Mouse (Mus musculus) heart, adult 2 months (tissue): ENCODE measurements at regions not wholly inside any gene's neighbourhood (a gene's known extent, or its start where the extent isn't known, plus 50 kb on each side); places are given as distances from the start of the nearest gene placed in this dataset.

Experiments used
- CTCF ChIP-seq: fragments of 200-600 bp; IDR thresholded peaks from 2 replicates; pipeline ENCODE4 v1.8.1; 2022; ENCODE audit warnings: antibody characterized with exemption, mild to moderate bottlenecking, moderate library complexity
- POLR2A ChIP-seq: fragments of 200-500 bp; IDR thresholded peaks from 2 replicates; pipeline ENCODE4 v1.6.1; 2011; ENCODE audit warnings: mild to moderate bottlenecking, low read depth, low read length, control low read depth; ENCODE audit not compliant: insufficient read depth

- TF ChIP-seq CTCF = no peak
- TF ChIP-seq POLR2A = no peak
These were observed 78.3 kb upstream of the Mast4 start for GRCm38 (mm10) chr13:103412566-103412965.
